Mouse (Mus musculus): ENCODE data around the gene Pygo1.

Pygo1 gene

GRCm38 (mm10) chr9:72925021-72925934 lies at the start of gene Pygo1:
TSS of gene Pygo1 (plus strand) at chr9:72925645.
- no peak for DNase-seq (ENCODE audit: low read depth, low spot score)

DNA sequence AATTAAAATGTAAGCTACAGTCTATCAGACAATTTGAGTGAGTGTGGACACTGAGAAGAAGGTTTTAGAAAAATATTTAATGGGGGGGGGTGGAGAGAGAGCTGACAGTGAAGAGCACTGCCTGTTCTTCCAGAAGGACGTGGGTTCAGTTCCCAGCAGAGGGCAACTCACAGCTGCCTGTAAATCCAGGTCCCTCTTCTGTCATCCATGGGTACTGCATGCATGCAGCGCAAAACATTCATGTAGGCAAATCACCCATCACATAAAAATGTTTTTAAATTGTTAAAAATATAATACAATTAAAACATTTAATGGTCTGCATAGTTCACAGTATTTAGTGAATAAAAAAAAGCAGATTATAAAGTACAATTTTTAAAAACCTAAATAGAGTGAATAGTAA lies 49.6 kb upstream of the Pygo1 start:
- DNase-seq (ENCODE audit: low read depth, low spot score): no peak

GRCm38 (mm10) chr9:72877905-72878304 lies 47.5 kb upstream of the Pygo1 start:
- no peak for DNase-seq (ENCODE audit: low read depth, low spot score)

- DNase-seq (ENCODE audit: low read depth, low spot score): no peak
These were observed 46.8 kb upstream of the Pygo1 start for GRCm38 (mm10) chr9:72878656-72879055.

DNA sequence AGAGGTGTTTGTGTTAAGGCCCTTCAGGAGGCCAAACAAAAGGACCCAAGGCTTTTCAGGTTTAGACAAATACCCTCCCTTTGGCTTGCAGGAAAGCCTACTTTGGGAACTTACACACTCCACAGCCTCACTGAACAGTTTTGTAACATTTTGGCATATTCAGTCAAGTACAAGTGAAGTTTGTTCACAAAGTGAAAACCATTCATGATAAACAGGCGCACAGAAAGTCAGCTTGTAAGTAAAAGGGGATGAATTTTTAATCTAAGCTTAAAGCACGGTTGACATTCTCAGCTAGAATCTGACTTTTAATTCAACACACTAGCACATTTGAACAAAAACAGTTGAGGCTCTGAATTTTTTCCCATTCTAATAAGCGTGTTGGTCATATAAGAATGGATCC lies 45.8 kb upstream of the Pygo1 start:
- no peak for DNase-seq (ENCODE audit: low read depth, low spot score)

DNA sequence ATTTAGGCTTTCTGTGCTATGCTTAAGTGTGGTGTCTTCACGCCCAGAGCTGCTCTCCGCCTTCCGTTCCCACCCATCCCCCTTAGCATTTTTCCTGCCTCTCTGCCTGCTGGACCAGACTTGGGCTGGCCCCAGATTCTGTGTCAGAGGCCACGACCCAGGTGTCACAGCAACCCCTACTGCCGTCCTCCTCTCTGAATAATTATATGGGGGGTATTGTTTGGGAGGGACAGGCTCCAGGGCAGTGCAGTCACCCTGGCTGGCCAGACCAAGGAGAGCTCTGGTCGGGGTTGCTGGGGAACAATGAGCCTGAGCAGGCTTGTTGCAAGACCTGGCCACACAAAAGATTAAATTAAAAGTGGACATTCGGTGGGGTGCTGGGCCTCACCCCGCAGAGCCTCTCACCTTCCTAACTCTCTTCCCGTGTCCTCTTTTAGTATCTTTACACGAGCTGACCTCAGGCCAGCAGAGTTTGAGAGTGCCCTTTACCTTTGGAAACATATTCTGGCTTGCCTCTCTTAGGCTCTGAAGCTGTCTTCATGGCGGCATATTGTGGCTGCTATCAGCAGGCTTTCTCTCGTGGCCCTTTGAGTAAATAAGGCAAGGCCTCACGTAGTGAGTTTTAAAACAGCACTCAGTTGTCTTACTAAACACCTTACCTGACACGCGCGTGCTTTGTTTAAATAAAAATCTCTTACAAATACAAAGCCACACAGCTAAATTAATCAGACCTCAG lies 45.1 kb upstream of the Pygo1 start:
- DNase-seq (ENCODE audit: low read depth, low spot score): no peak

DNA sequence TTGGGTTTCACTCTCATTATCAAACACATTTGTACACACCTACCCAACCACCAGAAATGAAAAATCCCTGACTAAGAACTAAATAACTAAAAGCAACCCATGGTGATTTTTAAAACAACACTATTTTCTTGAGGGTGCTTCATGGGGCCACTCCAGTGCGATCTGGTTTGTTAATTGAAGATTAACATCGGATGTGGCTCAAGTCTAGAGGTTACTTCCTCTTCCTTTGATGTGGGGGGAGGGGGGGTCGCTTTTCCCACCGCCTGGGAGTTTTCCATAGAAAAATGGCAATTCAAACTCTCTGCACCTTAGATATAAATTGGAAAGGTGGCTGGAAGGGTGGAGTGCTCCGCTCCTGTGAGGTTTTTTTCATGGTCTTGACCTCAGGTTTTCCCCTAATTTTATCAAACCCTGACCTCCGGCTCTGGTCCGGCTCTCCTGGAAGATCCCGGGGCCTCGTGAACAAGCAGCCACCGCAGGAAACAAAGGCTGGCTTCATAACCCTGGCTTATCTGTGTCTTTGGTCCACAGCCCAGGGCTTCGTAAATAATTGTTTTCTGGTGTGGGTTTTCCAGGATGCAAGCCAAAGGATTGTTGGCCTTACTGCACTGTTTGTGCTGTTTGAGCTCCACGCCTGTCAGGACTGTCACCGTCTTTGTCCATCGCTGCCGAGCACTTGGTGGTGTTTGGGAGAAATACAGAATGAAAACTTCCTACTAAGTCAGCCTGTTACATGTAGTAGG lies 44.2 kb upstream of the Pygo1 start:
- DNase-seq (ENCODE audit: low read depth, low spot score): no peak

DNA sequence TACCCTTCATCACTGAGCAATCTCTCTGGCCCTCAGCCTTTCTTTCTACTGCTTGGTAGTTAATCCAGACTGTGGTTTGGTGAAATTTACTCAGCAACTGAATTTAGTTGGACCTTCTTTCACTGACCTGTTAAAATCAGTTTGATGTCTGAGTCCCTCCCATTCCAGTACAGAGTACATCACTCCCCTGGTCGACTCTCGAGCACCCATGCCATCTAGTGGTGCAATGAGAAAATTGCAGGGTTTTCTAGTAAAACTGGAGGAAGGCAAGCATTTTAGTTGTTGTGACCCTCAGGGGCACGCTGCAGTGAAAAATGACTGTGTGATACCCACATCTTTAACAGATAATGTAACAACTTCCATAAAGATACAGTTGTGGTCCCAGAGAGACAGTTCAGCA lies 41.5 kb upstream of the Pygo1 start:
- DNase-seq (ENCODE audit: low read depth, low spot score): no peak

- DNase-seq (ENCODE audit: low read depth, low spot score): no peak
These were observed 35.7 kb upstream of the Pygo1 start for GRCm38 (mm10) chr9:72889777-72890176.

DNA sequence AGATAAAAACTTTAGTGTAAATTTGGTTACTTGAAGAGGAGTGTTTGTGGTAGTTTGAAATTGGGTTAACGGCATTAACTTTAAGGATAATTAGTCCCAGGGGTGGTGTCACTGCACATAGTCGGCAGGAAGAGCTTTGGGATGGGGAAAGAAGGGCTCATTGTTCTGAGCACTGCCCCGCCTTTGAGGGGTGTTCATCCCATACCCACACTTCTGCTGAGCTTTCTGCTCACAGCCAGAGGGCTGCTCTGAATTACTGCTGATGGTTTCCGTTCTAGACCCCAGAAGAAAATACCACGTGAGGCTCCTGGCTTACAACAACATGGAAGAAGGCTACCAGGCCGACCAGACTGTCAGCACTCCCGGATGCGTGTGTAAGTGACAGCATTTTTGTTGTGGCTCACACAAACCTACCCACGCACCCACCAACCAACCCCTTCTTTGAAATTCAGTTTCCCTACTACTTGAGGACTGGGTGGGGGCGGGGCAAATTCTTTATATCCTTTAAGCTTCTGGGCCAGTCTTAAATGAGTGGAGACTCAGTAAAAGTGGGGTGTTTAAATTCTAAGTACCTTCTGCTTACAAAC lies 34.9 kb upstream of the Pygo1 start:
- DNase-seq (ENCODE audit: low read depth, low spot score): no peak

GRCm38 (mm10) chr9:72892761-72893160 lies 32.7 kb upstream of the Pygo1 start:
- DNase-seq (ENCODE audit: low read depth, low spot score): no peak

DNA sequence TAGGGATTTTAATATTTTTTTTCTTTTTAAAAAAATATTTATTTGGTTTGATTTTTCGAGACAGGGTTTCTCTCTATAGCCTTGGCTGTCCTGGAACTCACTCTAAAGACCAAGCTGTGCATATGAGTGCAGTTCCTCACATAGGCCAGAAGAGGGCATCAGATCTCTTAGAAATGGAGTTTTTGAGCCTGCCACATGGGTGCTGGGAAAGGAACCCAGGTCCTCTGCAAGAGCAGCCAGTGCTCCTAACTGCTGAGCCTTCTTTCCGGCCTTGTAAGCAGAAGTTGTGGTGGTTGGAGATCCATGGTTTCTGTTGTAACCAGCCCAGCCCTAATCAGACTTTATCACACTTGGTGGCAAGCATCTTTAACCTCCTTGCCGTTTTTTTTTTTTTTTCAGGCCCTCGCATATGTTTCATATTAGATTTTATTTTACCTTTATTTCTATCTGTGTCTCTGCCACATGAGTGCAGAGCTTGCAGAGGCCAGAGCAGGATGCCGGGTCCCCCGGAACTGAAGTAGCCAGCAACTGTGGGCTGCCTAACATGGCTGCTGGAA lies 30.6 kb upstream of the Pygo1 start:
- no peak for DNase-seq (ENCODE audit: low read depth, low spot score)

DNA sequence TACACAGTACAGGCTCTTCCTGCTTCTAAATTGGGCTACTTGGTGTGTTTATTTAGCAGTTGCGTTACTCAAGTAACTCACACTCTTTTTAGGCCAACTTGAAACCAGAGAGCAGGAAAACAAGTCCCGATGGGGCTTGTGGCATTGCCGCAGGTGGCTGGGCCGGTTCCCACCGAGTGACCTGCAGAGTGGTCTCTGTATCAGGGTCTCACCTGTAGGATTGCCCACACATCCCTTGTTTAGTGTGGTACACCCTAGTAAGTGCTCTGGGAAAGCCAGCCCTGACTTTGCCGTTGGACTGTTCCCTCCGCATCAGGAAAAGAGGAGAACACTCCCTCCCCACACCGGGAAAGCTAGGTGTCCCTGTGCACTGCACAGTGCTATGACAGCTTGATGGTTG lies 23.4 kb upstream of the Pygo1 start:
- no peak for DNase-seq (ENCODE audit: low read depth, low spot score)

DNA sequence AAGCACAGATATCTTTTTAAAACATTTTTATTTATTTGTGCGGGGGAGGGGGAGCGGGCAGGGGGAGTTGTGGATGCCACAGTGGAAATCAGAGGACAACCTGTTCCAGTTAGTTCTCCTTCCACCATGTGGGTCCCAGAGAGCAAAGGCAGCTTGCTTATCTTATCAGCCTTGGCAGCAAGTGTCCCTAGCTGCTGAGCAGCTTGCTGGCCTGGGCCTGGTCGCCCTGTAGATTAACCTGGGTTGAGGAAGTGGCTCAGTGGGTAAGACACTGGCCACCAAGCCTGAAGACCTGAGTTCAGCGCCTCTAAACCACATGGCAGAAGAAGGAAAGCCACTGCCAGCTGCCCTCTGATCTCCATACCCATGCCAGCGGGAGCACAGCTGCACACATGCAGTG lies 22.8 kb upstream of the Pygo1 start:
- no peak for DNase-seq (ENCODE audit: low read depth, low spot score)

GRCm38 (mm10) chr9:72906693-72907103 lies 18.7 kb upstream of the Pygo1 start:
- DNase-seq (ENCODE audit: low read depth, low spot score): no peak

GRCm38 (mm10) chr9:72911381-72911780 lies 14.1 kb upstream of the Pygo1 start:
- no peak for DNase-seq (ENCODE audit: low read depth, low spot score)

DNA sequence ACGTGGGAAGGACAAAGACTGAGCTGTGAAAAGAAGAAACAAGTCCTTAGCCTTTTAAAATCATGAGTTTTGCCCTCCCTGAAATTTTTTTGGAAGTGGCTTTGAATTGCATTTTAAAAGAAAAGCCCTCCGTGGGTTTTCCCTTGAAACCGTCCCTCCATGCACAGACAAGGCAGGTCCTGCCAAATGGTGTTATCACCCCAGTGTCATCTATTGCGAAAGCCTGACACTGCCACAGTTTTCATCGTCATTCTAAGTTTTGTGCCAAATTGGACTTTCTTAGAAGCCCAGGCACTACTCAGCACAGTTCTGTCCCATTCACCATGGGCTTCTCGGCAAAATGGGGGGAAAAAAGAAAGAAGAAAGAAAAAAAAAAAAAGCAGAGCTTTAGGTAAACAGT lies 11.9 kb upstream of the Pygo1 start:
- no peak for DNase-seq (ENCODE audit: low read depth, low spot score)

- DNase-seq (ENCODE audit: low read depth, low spot score): no peak
These were observed 9.7 kb upstream of the Pygo1 start for GRCm38 (mm10) chr9:72915728-72916127.

GRCm38 (mm10) chr9:72923068-72923467 lies 2.4 kb upstream of the Pygo1 start:
- no peak for DNase-seq (ENCODE audit: low read depth, low spot score)

DNA sequence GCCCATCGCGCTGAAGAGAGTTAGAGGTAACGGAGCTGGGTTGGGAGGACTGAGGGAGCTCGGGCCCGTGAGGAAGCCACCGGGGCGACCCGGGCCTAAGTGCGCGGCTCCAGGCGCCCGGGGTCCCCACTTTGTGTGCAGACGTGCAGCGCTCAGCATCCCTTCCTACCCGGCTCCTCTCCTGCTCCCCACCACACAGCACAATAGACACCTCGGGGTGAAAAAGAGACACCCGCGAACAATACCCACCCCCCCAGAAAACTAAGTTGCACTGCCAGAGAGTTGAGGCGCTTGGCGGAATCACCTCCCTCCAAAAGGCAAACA lies 452 bp downstream of the Pygo1 start:
- DNase-seq (ENCODE audit: low read depth, low spot score): no peak

DNA sequence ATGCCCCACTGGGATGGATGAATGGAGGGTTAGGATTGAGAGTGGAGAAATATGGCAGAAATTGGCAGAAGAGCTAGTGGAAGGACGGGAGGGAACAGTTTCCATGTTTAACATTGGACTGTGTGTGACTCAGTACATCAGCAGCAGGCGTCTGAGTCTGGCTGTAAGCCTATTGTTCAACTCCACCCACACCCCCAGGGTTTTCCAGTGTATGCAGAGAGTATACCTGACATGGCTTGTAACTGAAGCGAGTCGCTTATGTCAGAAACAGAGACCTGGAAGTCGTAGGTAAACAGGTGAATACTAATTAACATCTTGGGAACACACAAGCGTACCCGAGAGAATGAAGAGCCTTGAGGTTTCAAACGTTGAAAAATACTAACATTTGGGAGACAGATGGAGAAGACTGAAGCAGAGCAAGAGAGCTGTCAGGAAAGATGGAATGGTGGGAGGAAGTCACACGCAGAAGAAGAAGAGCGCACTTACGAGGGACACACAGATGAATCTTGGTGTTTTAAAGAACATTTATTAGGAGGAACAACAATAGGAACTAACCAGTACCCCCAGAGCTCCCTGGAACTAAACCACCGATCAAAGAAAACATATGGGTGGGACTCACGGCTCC lies 5.8 kb downstream of the Pygo1 start:
- no peak for DNase-seq (ENCODE audit: low read depth, low spot score)
